In the genomic region with DNA sequence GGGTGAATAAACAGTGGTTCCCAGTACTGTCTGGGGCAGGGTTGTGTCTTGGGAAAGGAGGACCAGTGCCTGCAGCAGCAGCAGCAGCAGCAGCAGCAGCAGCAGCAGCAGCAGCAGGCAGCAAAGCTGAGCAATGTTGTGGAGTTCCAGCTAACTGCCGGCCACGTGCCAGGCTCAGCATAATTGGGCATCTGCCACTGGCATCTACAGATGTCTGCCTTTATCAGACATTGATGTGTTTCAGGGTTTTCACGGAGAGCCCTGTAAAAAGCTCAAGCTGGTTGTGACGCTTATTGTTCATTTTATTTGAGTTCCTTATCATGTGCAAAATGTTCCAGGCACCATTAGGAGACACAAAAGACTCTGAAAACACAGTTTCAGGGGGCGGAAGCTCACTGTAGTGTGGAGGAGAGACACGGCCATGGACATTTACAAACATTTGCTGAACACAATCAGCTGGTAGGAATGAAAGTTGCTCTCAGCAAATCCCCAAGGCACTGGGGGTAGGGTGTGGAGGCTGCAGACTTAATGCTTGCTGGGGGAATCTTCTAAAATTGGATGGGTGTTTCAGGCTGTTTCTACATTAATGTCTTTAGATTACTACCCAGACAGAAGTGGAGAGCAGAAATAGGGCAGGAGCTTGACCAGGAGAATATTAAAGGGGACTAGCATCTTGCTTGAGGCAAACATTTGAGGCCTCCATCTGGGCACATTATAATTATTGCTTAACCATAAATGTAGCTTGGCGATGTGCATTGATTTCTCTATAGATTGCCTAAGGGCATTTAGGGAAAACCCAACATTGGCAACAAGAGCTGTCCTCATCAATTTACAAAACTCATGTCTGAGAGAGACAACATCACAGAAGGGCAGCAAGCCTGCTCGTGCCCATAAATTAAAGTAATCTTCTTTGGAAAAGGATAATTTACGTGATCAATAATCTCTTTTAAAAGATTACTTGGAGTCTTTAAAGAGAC, we compare ENCODE assay signal across 8 mouse cellular contexts. TPM values are rescaled to one million over a fixed set of nuclear protein-coding genes. Genes with fewer than 3 reads are reported as not detected.
A peak's percentile ranks its signal among the peaks of the same experiment; 100 is the strongest.
DNase-seq lines count a peak whose midpoint lies in the region; ATAC-seq lines count a peak whose summit lies in the region.
"Had no signal": no experiment of that assay in that cellular context is flagged by ENCODE, and none has a peak within 500 bp of the region (broad histone marks: within the 10 kb centered on the region; RNA-seq: fewer than 3 reads in every experiment).

No protein-coding gene starts in this region.

- peak; percentile 27; the same call in 1 of the 2 replicates for ATAC-seq in neural tube, embryonic 11.5 days (ENCODE audit: insufficient read depth, low FRiP score, low TSS enrichment)
- ATAC-seq in hindbrain, embryonic 11.5 days (ENCODE audit: low FRiP score): no peak
- ATAC-seq in stomach, embryonic 15.5 days (ENCODE audit: insufficient read depth, low FRiP score, low read depth): peak; percentile 18; the same call in 1 of the 2 replicates

- H3K4me1 ChIP-seq in neural tube, embryonic 11.5 days (ENCODE audit: control insufficient read depth, insufficient read depth, low read length): peaks cover 2% of the 10 kb centered on the region; the same call in 1 of the 2 replicates
- H3K4me1 ChIP-seq in hindbrain, embryonic 11.5 days (replicated peaks; ENCODE audit: control insufficient read depth, insufficient read depth, low read length): no peaks in the 10 kb centered on the region
- peaks cover 6% of the 10 kb centered on the region; the same call in 1 of the 2 replicates for H3K4me1 ChIP-seq in stomach, embryonic 15.5 days
- H3K4me1 ChIP-seq: liver, embryonic 15.5 days had no signal

- H3K36me3 ChIP-seq in neural tube, embryonic 11.5 days (ENCODE audit: control insufficient read depth, insufficient read depth, low read length): no peaks in the 10 kb centered on the region
- H3K36me3 ChIP-seq in hindbrain, embryonic 11.5 days (ENCODE audit: control insufficient read depth, insufficient read depth, low read length): no peaks in the 10 kb centered on the region
- no peaks in the 10 kb centered on the region for H3K36me3 ChIP-seq in stomach, embryonic 15.5 days
- H3K36me3 ChIP-seq: liver, embryonic 15.5 days had no signal

- H3K4me3 ChIP-seq in neural tube, embryonic 11.5 days (ENCODE audit: low read depth, low read length): no peak overlapping the region
- H3K4me3 ChIP-seq in hindbrain, embryonic 11.5 days (ENCODE audit: low read depth, low read length): no peak overlapping the region
- H3K4me3 ChIP-seq in stomach, embryonic 15.5 days (replicated peaks): no peak overlapping the region
- H3K4me3 ChIP-seq: liver, embryonic 15.5 days had no signal

- WGBS in neural tube, embryonic 11.5 days: 76% methylated on average over 9 of the region's 9 CpGs
- 72% methylated on average over 9 of the region's 9 CpGs for WGBS in hindbrain, embryonic 11.5 days
- WGBS in stomach, embryonic 15.5 days: 52% methylated on average over 9 of the region's 9 CpGs

- no peak for DNase-seq in neural tube, embryonic 11.5 days (ENCODE audit: low spot score)
- no peak for DNase-seq in neural tube, embryonic 10.5 days (ENCODE audit: extremely low spot score, low spot score)
- no peak for DNase-seq in hindbrain, embryonic 11.5 days (ENCODE audit: low spot score)
- peak; percentile 60 to 71 for DNase-seq in left cerebral cortex, postnatal 25 days (ENCODE audit: low spot score in 2 of 2)
- DNase-seq in c-Kit-positive CD71-positive TER-119-positive erythroid progenitor cells, embryonic 14.5 days (ENCODE audit: low spot score): no peak
- no peak for DNase-seq in lung, postnatal 4 days

- intact Hi-C loops in left cerebral cortex, postnatal 25 days (cut with DNase I): no loop called here

- H3K4me2 ChIP-seq in neural tube, embryonic 11.5 days (ENCODE audit: low read depth): no peak overlapping the region
- no peak overlapping the region for H3K4me2 ChIP-seq in hindbrain, embryonic 11.5 days (replicated peaks; ENCODE audit: low read depth, low read length)
- no peak overlapping the region for H3K4me2 ChIP-seq in stomach, embryonic 15.5 days
- H3K4me2 ChIP-seq: liver, embryonic 15.5 days had no signal

- H3K27me3 ChIP-seq in neural tube, embryonic 11.5 days (ENCODE audit: control insufficient read depth, insufficient read depth, low read length): no peaks in the 10 kb centered on the region
- H3K27me3 ChIP-seq in hindbrain, embryonic 11.5 days (ENCODE audit: control insufficient read depth, insufficient read depth, low read length): no peaks in the 10 kb centered on the region
- H3K27me3 ChIP-seq in stomach, embryonic 15.5 days (replicated peaks): no peaks in the 10 kb centered on the region
- H3K27me3 ChIP-seq: liver, embryonic 15.5 days had no signal

- no peaks in the 10 kb centered on the region for H3K9me3 ChIP-seq in neural tube, embryonic 11.5 days (ENCODE audit: control insufficient read depth, low read length)
- no peaks in the 10 kb centered on the region for H3K9me3 ChIP-seq in hindbrain, embryonic 11.5 days (ENCODE audit: control insufficient read depth, low read length)
- H3K9me3 ChIP-seq in stomach, embryonic 15.5 days: no peaks in the 10 kb centered on the region
- H3K9me3 ChIP-seq: liver, embryonic 15.5 days had no signal

- peak overlapping the region; percentile 28; the same call in 1 of the 2 replicates for H3K27ac ChIP-seq in neural tube, embryonic 11.5 days (ENCODE audit: low read depth, low read length)
- peak overlapping the region; percentile 58 for H3K27ac ChIP-seq in hindbrain, embryonic 11.5 days (ENCODE audit: low read depth, low read length)
- H3K27ac ChIP-seq in stomach, embryonic 15.5 days: peak overlapping the region; percentile 36; the same call in 1 of the 2 replicates
- H3K27ac ChIP-seq: liver, embryonic 15.5 days had no signal

- no peak overlapping the region for H3K9ac ChIP-seq in neural tube, embryonic 11.5 days (ENCODE audit: low read length)
- H3K9ac ChIP-seq in hindbrain, embryonic 11.5 days (ENCODE audit: low read depth, low read length): no peak overlapping the region
- no peak overlapping the region for H3K9ac ChIP-seq in stomach, embryonic 15.5 days
- H3K9ac ChIP-seq: liver, embryonic 15.5 days had no signal

RNA-seq across cellular contexts. Expression of gene Smpd3, which starts 36.8 kb away (rescaled TPM):
- polyA plus RNA-seq in neural tube, embryonic 11.5 days (2014; fragmentation: Nextera tagmentation; extraction: Ambion mirVana): 17.2 and 19.6 TPM in 2 replicates
- 10.4 and 13.0 TPM in 2 replicates for polyA plus RNA-seq in hindbrain, embryonic 11.5 days (2014; fragmentation: Nextera tagmentation; extraction: Ambion mirVana)
- total RNA-seq in left cerebral cortex, postnatal 25 days (2021): 10 to 100 TPM; 59.4 to 74.6 TPM
- polyA plus RNA-seq in stomach, embryonic 15.5 days (2015; fragmentation: Nextera tagmentation; extraction: Ambion mirVana): 16.4 and 17.3 TPM in 2 replicates

Comparison
In these comparisons a context has a peak if more than half of its experiments do, and no peak if none do; other contexts are left out.
1. DNase-seq: peak in left cerebral cortex, postnatal 25 days (2 of 2); none in neural tube, embryonic 11.5 days (single experiment), neural tube, embryonic 10.5 days (single experiment), hindbrain, embryonic 11.5 days (single experiment), c-Kit-positive CD71-positive TER-119-positive erythroid progenitor cells, embryonic 14.5 days (single experiment) and lung, postnatal 4 days (0 of 2).
2. Peak in every context shown above with its lines, with median percentiles within 50 percentile points of each other: H3K27ac ChIP-seq.